Mouse (Mus musculus) right cerebral cortex, postnatal 36 days (tissue): ENCODE measurements around the gene Hgd.
A peak's percentile ranks its signal among the peaks of the same experiment; 100 is the strongest.

Experiments used
- DNase-seq, 2 experiments: peaks; one replicate each; pipeline ENCODE4 v3.0.0; 2022; ENCODE audit warnings: low spot score in 2 of 2, mixed read lengths in 1 of 2

Gene Hgd

GRCm38 (mm10) chr16:37665394-37665935 lies 85.5 kb downstream of the Hgd start:
- no peak for DNase-seq

DNA sequence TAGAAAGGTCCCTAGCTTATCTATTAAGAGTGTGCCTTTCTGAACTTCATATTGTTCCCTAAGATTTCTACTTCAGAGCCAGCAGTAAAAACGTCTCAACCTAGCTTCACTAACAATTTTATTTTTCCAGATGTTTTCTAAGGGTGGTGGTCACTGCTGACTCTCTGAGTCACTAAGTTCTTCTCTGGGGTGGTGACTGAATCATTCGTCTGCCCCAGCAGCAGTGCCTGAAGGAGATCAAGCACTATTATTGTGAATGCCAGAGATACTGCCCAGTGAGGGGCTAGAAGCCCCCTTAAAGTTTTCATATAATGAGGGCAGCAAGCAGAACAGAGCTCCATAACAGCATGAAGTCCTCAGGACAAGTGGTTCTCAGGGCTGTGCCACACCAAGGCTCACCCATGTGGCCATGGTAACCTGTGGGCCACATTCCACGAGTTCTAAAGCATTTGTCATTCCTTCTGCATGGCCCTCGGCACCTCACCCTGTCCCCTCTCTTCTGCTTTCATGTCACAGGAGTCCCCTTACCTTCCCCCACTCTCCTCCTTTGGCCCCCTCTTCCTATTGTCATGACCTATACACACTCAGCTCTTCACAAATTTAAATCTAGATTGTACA lies 90.8 kb downstream of the Hgd start:
- DNase-seq = no peak

- no peak for DNase-seq
Measured at GRCm38 (mm10) chr16:37675326-37675725, 95.4 kb downstream of the Hgd start.

DNA sequence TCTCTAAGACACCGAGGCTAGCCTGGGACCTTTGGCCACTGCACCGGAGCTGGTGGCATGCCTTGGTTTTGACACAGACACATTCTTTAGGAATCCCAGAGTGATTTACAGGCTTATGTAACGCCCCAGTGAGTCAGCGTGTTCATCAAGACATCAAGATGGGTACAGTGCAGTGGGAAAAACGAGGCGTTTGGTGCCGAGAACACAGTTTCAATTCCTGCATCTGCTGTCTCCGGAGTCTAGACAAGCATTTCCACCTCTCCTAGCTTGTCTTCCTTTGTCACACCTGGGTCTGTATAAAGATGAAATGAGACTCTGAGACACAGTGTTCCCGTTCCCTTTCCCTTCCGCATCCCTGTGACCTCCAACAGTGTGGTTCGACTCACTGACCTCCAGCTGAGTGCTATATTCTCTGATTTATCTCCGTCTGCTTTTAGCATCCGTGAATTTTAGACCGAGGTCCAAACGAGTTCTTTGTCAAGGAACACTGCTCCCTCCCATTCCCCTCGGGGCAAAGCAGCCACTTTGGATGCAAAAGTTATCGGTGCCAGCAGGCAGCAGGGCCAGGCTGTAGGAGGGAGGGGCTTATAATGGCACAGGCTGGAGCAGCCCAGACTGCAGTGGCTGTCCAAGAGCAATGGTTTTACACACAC lies 96.2 kb downstream of the Hgd start:
- DNase-seq = peak; percentile 70 to 78

DNA sequence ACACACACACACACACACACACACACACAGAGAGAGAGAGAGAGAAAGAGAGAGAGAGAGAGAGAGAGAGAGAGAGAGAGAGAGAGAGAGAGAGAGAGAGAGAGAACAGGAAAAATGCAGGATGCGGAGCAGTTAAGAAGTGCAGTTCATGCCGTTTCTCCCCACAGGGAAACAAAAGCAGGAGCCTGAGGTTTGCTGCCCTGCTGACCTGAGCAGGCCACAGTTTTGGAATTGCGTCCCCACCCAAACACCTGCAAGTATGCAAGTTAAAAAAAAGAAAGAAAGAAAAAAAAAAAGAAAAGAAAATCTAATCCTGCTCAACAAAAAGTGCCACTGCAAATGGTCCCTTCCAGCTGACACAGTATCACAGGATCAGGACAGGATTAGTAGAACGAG lies 96.7 kb downstream of the Hgd start:
- DNase-seq = no peak

GRCm38 (mm10) chr16:37677586-37677985 lies 97.6 kb downstream of the Hgd start:
- no peak for DNase-seq

DNA sequence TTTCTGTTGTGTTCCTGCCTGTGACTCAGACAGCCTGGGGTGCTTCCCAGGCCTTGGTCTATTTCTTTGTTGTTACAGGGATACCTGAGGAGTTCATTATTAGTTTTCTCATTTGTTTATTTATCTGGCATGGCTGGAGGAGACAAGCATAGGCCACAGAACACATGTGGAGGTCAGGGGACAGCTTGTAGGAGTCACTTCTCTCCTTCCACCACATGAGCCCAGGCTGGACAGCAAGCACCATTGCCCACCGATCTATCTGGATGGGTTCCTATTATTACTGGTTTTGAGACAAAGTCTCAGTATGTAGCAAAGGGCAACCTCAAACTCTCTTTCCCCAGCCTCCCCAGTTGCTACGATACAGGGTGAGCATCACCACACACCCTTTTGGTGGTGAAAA lies 100.3 kb downstream of the Hgd start:
- no peak for DNase-seq

DNA sequence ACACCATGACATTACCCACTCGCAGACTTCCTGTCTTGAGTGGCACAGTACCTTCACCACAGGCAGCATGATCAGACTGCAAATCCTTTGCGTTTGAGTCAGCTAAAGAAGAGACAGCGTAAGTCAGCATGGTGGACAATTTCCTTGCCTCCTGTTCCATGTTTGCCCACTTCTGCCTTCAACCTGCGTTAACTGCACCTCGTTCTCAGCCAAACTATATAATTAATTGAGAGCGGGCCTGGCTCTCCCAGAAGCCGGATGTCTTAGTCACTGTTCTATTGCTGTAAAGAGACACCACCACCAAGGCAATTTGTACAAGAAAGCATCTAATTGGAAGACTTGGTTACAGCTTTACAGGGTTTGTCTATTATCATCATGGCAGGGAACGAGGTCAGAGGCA lies 100.9 kb downstream of the Hgd start:
- DNase-seq = no peak
